Mouse (Mus musculus): Measurements from ENCODE around the gene Gm7697. TPM values are rescaled to one million over a fixed set of nuclear protein-coding genes. Genes with fewer than 3 reads are reported as not detected.

Gm7697 gene
- polyA plus RNA-seq, 1 experiment = 5.8 TPM

Other genes starting within 250 kb of the Gm7697 start
- 5.4 and 5.7 TPM in 2 replicates for gene Gm9495, start 69.4 kb downstream of the Gm7697 start, polyA plus RNA-seq (2012; rRNA removed)
- 4.3 and 4.8 TPM in 2 replicates for gene Zfp868, start 102.6 kb upstream of the Gm7697 start, polyA plus RNA-seq (2012; rRNA removed)
- gene Zfp964, start 131.5 kb upstream of the Gm7697 start, polyA plus RNA-seq (2012; rRNA removed) = 0.51 and 0.75 TPM in 2 replicates
- 1.4 TPM in 2 replicates for gene Zfp869, start 187.7 kb upstream of the Gm7697 start, polyA plus RNA-seq (2012; rRNA removed)
- gene Zfp963, start 227.0 kb upstream of the Gm7697 start, polyA plus RNA-seq (2012; rRNA removed) = 0.47 and 0.48 TPM in 2 replicates

Data from testis, adult 2 months (tissue).